Mouse (Mus musculus): ENCODE measurements around the gene Ldha. TPM values are rescaled to one million over a fixed set of nuclear protein-coding genes. Genes with fewer than 3 reads are reported as not detected.

Ldha gene
- polyA plus RNA-seq, 1 experiment from 2014 or later: 950 TPM

DNA sequence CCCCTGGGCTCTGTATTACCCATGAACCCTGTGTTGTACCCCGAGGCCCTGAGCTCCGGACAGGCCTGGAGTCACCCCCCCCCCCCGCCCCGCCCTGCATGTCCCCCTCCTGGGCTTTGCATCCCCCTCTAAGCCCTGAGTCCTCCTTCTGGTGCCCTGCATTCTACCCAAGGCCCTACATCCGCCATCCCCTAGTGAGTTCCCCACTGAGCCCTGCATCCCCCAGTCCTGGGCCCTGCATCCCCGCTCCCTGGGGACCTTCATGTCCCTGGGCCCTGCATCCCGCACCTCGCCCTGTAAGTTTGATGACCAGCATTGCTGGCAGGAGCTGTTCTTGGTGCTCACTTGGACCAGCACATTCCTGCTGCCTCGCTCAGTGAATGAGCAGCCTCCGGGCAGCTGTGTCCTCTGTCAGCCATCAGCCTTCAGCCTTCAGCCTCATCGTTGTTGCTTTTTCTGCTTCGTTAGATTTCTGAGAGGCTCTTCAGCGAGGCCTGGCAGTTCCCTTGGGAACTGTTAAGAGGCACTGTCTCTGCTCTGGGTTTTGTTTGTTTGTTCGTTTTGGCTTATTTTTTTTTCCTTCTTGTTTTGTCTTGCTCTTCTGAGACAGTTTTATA lies 6.2 kb upstream of the Ldha start:
- peak; percentile 10; the same call in 1 of the 2 replicates for ATAC-seq
- Histone ChIP-seq H3K4me1 (ENCODE audit: control insufficient read depth, insufficient read depth, low read depth, low read length) (peaks cover 14% of the 10 kb centered on the region), H3K4me3 (ENCODE audit: low read length) (no peak overlapping the region), H3K27me3 (replicated peaks; ENCODE audit: control insufficient read depth, insufficient read depth, low read length) (no peaks in the 10 kb centered on the region), H3K4me2 (ENCODE audit: low read length) (no peak overlapping the region), H3K9me3 (ENCODE audit: control insufficient read depth, low read length) (no peaks in the 10 kb centered on the region), H3K36me3 (ENCODE audit: control insufficient read depth, insufficient read depth, low read length) (no peaks in the 10 kb centered on the region), H3K9ac (ENCODE audit: low read depth, low read length) (0 out of 2 replicates have a peak overlapping the region, but pooled peaks have one; percentile 16), H3K27ac (ENCODE audit: low read depth, low read length) (no peak overlapping the region)
- 17% methylated on average over 11 of the region's 14 CpGs for WGBS

DNA sequence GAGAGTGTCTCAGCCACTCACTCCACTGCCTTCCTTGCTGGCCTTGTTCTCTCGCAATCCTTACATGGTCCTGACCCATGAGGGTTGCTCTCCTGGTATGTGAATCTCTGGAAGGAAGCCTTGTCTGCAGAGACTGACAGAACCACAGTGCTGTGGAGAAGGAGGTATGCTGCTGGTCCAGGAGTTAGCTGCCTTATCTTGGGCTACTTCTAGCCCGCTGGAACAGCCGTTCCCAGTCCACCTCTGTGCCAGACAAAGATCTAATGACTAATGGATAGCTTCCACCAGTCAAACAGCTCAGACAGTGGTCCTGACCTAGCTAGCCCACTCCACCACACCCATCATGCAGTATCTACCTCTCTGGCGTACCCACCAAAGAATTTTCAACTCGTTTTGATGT lies 4.9 kb upstream of the Ldha start:
- no peak for ATAC-seq
- H3K36me3 ChIP-seq (ENCODE audit: control insufficient read depth, insufficient read depth, low read length): no peaks in the 10 kb centered on the region
- no peaks in the 10 kb centered on the region; the same call in 1 of the 2 replicates for H3K27me3 ChIP-seq (replicated peaks; ENCODE audit: control insufficient read depth, insufficient read depth, low read length)
- H3K4me1 ChIP-seq (ENCODE audit: control insufficient read depth, insufficient read depth, low read depth, low read length): peaks cover 14% of the 10 kb centered on the region
- no peak overlapping the region for H3K4me2 ChIP-seq (ENCODE audit: low read length)
- H3K9ac ChIP-seq (ENCODE audit: low read depth, low read length): no peak overlapping the region
- no peak overlapping the region for H3K4me3 ChIP-seq (ENCODE audit: low read length)
- no peaks in the 10 kb centered on the region for H3K9me3 ChIP-seq (ENCODE audit: control insufficient read depth, low read length)
- no peak overlapping the region for H3K27ac ChIP-seq (ENCODE audit: low read depth, low read length)
- WGBS: 87% methylated on average over 5 of the region's 5 CpGs

DNA sequence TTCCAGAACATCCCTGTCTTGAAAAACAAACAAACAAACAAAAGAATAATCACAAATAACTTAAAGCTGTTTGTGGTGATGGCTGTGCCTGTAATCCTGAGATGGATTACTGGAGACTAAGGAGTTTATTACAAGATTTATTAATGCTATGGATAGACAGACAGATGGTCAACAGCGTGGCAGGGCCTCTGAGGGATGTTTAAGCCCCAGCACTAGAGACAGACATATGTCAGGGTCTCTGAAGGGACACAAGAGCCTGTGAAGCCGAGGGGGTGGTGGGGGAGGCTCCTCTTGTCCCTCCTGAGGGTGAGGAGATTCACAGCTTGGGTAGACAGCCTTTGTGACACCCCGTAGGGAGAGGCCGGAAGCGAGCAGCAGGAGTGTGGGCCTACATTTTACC lies 4.2 kb upstream of the Ldha start:
- WGBS: 40% methylated on average over 5 of the region's 5 CpGs
- Histone ChIP-seq H3K4me1 (ENCODE audit: control insufficient read depth, insufficient read depth, low read depth, low read length) (peaks cover 14% of the 10 kb centered on the region), H3K9ac (ENCODE audit: low read depth, low read length) (no peak overlapping the region), H3K27me3 (replicated peaks; ENCODE audit: control insufficient read depth, insufficient read depth, low read length) (no peaks in the 10 kb centered on the region; the same call in 1 of the 2 replicates), H3K4me2 (ENCODE audit: low read length) (no peak overlapping the region), H3K4me3 (ENCODE audit: low read length) (no peak overlapping the region), H3K36me3 (ENCODE audit: control insufficient read depth, insufficient read depth, low read length) (no peaks in the 10 kb centered on the region), H3K27ac (ENCODE audit: low read depth, low read length) (no peak overlapping the region), H3K9me3 (ENCODE audit: control insufficient read depth, low read length) (no peaks in the 10 kb centered on the region)
- no peak for ATAC-seq

- Histone ChIP-seq H3K27me3 (replicated peaks; ENCODE audit: control insufficient read depth, insufficient read depth, low read length) (no peaks in the 10 kb centered on the region; the same call in 1 of the 2 replicates), H3K4me3 (ENCODE audit: low read length) (no peak overlapping the region), H3K36me3 (ENCODE audit: control insufficient read depth, insufficient read depth, low read length) (no peaks in the 10 kb centered on the region), H3K9ac (ENCODE audit: low read depth, low read length) (no peak overlapping the region), H3K27ac (ENCODE audit: low read depth, low read length) (peak overlapping the region; percentile 78), H3K9me3 (ENCODE audit: control insufficient read depth, low read length) (no peaks in the 10 kb centered on the region), H3K4me1 (ENCODE audit: control insufficient read depth, insufficient read depth, low read depth, low read length) (peaks cover 14% of the 10 kb centered on the region), H3K4me2 (ENCODE audit: low read length) (peak overlapping the region; percentile 37)
- 5% methylated on average over 9 of the region's 9 CpGs for WGBS
- ATAC-seq: peak; percentile 66
Observed at GRCm38 (mm10) chr7:46838104-46838671, 3.1 kb upstream of the Ldha start.

GRCm38 (mm10) chr7:46838891-46839302 lies 2.4 kb upstream of the Ldha start:
- WGBS: 3% methylated on average over 8 of the region's 8 CpGs
- H3K4me2 ChIP-seq (ENCODE audit: low read length): peak overlapping the region; percentile 37
- no peaks in the 10 kb centered on the region; the same call in 1 of the 2 replicates for H3K27me3 ChIP-seq (replicated peaks; ENCODE audit: control insufficient read depth, insufficient read depth, low read length)
- peak overlapping the region; percentile 78 for H3K27ac ChIP-seq (ENCODE audit: low read depth, low read length)
- peak; percentile 82 for ATAC-seq
- H3K4me1 ChIP-seq (ENCODE audit: control insufficient read depth, insufficient read depth, low read depth, low read length): peaks cover 14% of the 10 kb centered on the region
- H3K4me3 ChIP-seq (ENCODE audit: low read length): no peak overlapping the region
- peak overlapping the region; percentile 38 for H3K9ac ChIP-seq (ENCODE audit: low read depth, low read length)
- H3K36me3 ChIP-seq (ENCODE audit: control insufficient read depth, insufficient read depth, low read length): no peaks in the 10 kb centered on the region
- no peaks in the 10 kb centered on the region for H3K9me3 ChIP-seq (ENCODE audit: control insufficient read depth, low read length)

DNA sequence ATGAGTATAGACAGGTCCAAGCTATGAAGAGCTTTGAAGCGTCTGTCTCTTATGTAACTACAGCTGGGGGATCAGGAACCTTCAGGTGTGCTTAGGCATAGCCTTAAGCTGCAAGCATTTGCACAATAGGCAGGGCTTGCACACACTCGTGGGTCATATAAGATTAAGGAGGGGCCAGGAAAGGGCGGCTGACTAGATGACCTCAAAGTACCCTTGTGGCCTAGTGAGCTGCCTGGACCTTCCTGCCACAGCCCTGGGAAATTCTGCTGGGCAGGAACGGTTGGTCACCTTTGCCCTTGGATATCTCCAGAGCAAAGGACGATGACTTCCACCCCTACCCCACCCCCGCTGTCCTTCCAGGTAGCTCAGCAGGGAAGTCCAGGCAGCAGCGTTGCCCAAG lies 1.8 kb upstream of the Ldha start:
- peak; percentile 18; the same call in 1 of the 2 replicates for ATAC-seq
- 38% methylated on average over 7 of the region's 7 CpGs for WGBS
- Histone ChIP-seq H3K9me3 (ENCODE audit: control insufficient read depth, low read length) (no peaks in the 10 kb centered on the region), H3K4me1 (ENCODE audit: control insufficient read depth, insufficient read depth, low read depth, low read length) (peaks cover 14% of the 10 kb centered on the region), H3K27me3 (replicated peaks; ENCODE audit: control insufficient read depth, insufficient read depth, low read length) (no peaks in the 10 kb centered on the region; the same call in 1 of the 2 replicates), H3K9ac (ENCODE audit: low read depth, low read length) (peak overlapping the region; percentile 38; the same call in 1 of the 2 replicates), H3K4me2 (ENCODE audit: low read length) (peak overlapping the region; percentile 37; the same call in 1 of the 2 replicates), H3K27ac (ENCODE audit: low read depth, low read length) (peak overlapping the region; percentile 78), H3K4me3 (ENCODE audit: low read length) (no peak overlapping the region), H3K36me3 (ENCODE audit: control insufficient read depth, insufficient read depth, low read length) (no peaks in the 10 kb centered on the region)

DNA sequence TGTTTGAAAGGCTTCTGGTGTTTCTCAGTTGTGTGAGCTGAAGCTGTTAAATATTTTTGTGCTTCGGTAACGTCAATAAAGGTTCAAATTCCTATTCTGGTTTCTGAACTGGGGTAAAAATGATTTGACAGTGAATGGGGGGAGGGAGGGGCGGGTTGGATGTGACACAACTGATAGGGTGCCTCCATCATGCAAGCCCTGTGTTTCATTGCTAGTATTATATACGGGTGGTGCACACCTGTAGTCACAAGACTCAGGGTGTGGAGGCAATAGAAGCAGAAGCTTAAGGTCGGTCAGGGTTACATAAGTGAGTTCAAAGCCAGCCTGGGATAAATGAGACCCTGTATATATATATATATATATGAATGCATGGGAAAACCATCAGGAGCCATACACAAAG lies 1.4 kb upstream of the Ldha start:
- no peak overlapping the region for H3K9ac ChIP-seq (ENCODE audit: low read depth, low read length)
- 79% methylated on average over 5 of the region's 5 CpGs for WGBS

DNA sequence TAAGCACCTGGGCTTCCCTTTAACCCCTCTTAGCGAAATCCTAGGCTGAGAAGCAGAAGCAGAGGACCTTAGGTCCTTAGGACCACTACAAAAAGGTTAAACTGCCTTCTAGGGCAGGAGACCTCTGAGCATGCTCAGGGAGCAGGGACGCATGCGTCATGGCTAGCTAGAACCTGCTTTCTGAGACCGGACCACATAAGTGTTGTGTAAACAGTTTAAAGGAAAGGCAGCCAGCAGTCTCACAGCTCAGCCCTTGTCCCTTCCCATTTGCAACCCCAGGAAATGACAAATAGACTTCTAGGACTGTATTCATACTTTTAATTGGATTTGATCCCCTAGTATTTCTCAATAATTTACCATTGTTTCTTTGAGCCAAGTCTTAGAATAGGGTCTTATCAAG lies 949 bp upstream of the Ldha start:
- 67% methylated on average over 4 of the region's 4 CpGs for WGBS

More for the DNA sequence above, 1.4 kb upstream of the Ldha start:
- no peaks in the 10 kb centered on the region for H3K9me3 ChIP-seq (ENCODE audit: control insufficient read depth, low read length)
- no peak overlapping the region for H3K4me2 ChIP-seq (ENCODE audit: low read length)
- H3K4me3 ChIP-seq (ENCODE audit: low read length): no peak overlapping the region
- no peaks in the 10 kb centered on the region for H3K36me3 ChIP-seq (ENCODE audit: control insufficient read depth, insufficient read depth, low read length)
- H3K27ac ChIP-seq (ENCODE audit: low read depth, low read length): no peak overlapping the region
- H3K27me3 ChIP-seq (replicated peaks; ENCODE audit: control insufficient read depth, insufficient read depth, low read length): no peaks in the 10 kb centered on the region; the same call in 1 of the 2 replicates
- peaks cover 14% of the 10 kb centered on the region for H3K4me1 ChIP-seq (ENCODE audit: control insufficient read depth, insufficient read depth, low read depth, low read length)
- no peak for ATAC-seq

GRCm38 (mm10) chr7:46842278-46842677 lies 1.0 kb downstream of the Ldha start:
- ATAC-seq: no peak
- peaks cover 18% of the 10 kb centered on the region for H3K4me1 ChIP-seq (ENCODE audit: control insufficient read depth, insufficient read depth, low read depth, low read length)
- no peaks in the 10 kb centered on the region for H3K36me3 ChIP-seq (ENCODE audit: control insufficient read depth, insufficient read depth, low read length)
- WGBS: 22% methylated on average over 5 of the region's 5 CpGs
- no peak overlapping the region for H3K4me2 ChIP-seq (ENCODE audit: low read length)
- H3K9ac ChIP-seq (ENCODE audit: low read depth, low read length): no peak overlapping the region
- H3K4me3 ChIP-seq (ENCODE audit: low read length): no peak overlapping the region
- no peaks in the 10 kb centered on the region; the same call in 1 of the 2 replicates for H3K27me3 ChIP-seq (replicated peaks; ENCODE audit: control insufficient read depth, insufficient read depth, low read length)
- no peaks in the 10 kb centered on the region for H3K9me3 ChIP-seq (ENCODE audit: control insufficient read depth, low read length)
- H3K27ac ChIP-seq (ENCODE audit: low read depth, low read length): no peak overlapping the region

More for the DNA sequence above, 949 bp upstream of the Ldha start:
- Histone ChIP-seq H3K4me2 (ENCODE audit: low read length) (no peak overlapping the region), H3K27me3 (replicated peaks; ENCODE audit: control insufficient read depth, insufficient read depth, low read length) (no peaks in the 10 kb centered on the region; the same call in 1 of the 2 replicates), H3K9ac (ENCODE audit: low read depth, low read length) (no peak overlapping the region), H3K36me3 (ENCODE audit: control insufficient read depth, insufficient read depth, low read length) (no peaks in the 10 kb centered on the region), H3K27ac (ENCODE audit: low read depth, low read length) (no peak overlapping the region), H3K9me3 (ENCODE audit: control insufficient read depth, low read length) (no peaks in the 10 kb centered on the region), H3K4me1 (ENCODE audit: control insufficient read depth, insufficient read depth, low read depth, low read length) (peaks cover 14% of the 10 kb centered on the region), H3K4me3 (ENCODE audit: low read length) (no peak overlapping the region)
- no peak for ATAC-seq

All from hindbrain, embryonic 16.5 days (tissue).